Mouse (Mus musculus) embryonic facial prominence, embryonic 11.5 days (tissue): Measurements from ENCODE around the gene Ereg. TPM values are rescaled to one million over a fixed set of nuclear protein-coding genes. Genes with fewer than 3 reads are reported as not detected.

Experiments used
- ATAC-seq: fragments of 200-750 bp; cut with Nextera tagmentation; replicated peaks from 2 replicates; pipeline ENCODE4 v1.8.0; 2017; ENCODE audit warnings: low read depth; ENCODE audit not compliant: insufficient number of reproducible peaks, low FRiP score, low TSS enrichment
- DNase-seq: peaks from one replicate; pipeline ENCODE4 v3.0.0-alpha.2; 2015; ENCODE audit warnings: low spot score
- H3K27ac ChIP-seq: fragments of 300-500 bp; sonication (generic); replicated peaks from 2 replicates; pipeline ENCODE4 v1.5.1; 2014; ENCODE audit warnings: mild to moderate bottlenecking, low read depth, low read length, control low read depth
- H3K27me3 ChIP-seq: fragments of 300-500 bp; sonication (generic); 2 replicates; pipeline ENCODE4 v1.6.1; 2014; ENCODE audit warnings: mild to moderate bottlenecking, low read length, moderate library complexity, mixed read lengths; ENCODE audit not compliant: control insufficient read depth, insufficient read depth
- H3K36me3 ChIP-seq: fragments of 300-500 bp; sonication (generic); replicated peaks from 2 replicates; pipeline ENCODE4 v1.6.1; 2014; ENCODE audit warnings: low read depth, mild to moderate bottlenecking, low read length, moderate library complexity, mixed read lengths; ENCODE audit not compliant: control insufficient read depth, insufficient read depth
- H3K4me1 ChIP-seq: fragments of 300-500 bp; sonication (generic); 2 replicates; pipeline ENCODE4 v1.6.1; 2014; ENCODE audit warnings: low read length, mixed read lengths; ENCODE audit not compliant: control insufficient read depth, insufficient read depth
- H3K4me2 ChIP-seq: fragments of 300-500 bp; sonication (generic); 2 replicates; pipeline ENCODE4 v1.6.1; 2014; ENCODE audit warnings: low read depth, mild to moderate bottlenecking, control low read depth, low read length, moderate library complexity
- H3K4me3 ChIP-seq: fragments of 300-500 bp; sonication (generic); 2 replicates; pipeline ENCODE4 v1.5.1; 2014; ENCODE audit warnings: low read depth, low read length, control low read depth
- H3K9ac ChIP-seq: fragments of 300-500 bp; sonication (generic); replicated peaks from 2 replicates; pipeline ENCODE4 v1.6.1; 2014; ENCODE audit warnings: mild to moderate bottlenecking, control low read depth, low read length
- H3K9me3 ChIP-seq: fragments of 300-500 bp; sonication (generic); replicated peaks from 2 replicates; pipeline ENCODE4 v1.6.1; 2016; ENCODE audit warnings: mild to moderate bottlenecking, low read length, inconsistent platforms, mixed read lengths; ENCODE audit not compliant: control insufficient read depth
- WGBS: fragments of 180-500 bp; shearing (Covaris S2); extraction: QIAGEN DNeasy Blood & Tissue Kit; methylation state at CpG from one replicate; pipeline ENCODE4 v1.1.7; 2014; 5-methylcytosine and 5-hydroxymethylcytosine counted together
- polyA plus RNA-seq: library from polyadenylated mRNA; unstranded; fragments of >200 nt; fragmentation: Nextera tagmentation; extraction: Ambion mirVana; gene quantifications from 2 replicates; pipeline ENCODE4 v1.2.1, GENCODE M21; 2014

Ereg gene
- 0.08 TPM in 1 of 2 replicates, not detected in the other for polyA plus RNA-seq

DNA sequence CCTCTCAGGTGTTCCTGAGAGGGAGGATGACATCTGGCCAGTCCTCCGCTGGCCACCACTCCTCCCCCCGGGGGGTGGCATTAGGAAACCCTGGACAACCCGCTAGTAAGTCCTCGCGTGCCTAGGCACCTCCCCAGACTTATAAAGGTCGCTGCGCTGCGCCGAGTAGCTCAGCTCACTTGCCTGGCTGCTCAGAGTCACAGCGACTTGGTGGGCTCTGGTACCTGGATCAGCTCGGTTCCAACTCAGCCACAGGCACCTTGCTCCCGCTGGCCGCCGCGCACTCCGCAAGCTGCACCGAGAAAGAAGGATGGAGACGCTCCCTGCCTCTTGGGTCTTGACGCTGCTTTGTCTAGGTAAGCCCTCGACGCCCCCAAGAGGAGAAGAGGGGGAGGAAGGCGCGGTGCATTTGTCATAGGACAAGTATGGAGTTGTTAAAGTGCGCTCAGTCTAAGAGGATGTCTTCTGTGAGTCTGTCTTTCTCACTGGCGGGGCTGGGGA lies at the start of gene Ereg:
TSS of gene Ereg (plus strand) at position 173 of the 501 bp plus-strand sequence.
- no peaks in the 10 kb centered on the region for H3K9me3 ChIP-seq
- WGBS = under 1% methylated on average over 25 of the region's 25 CpGs
- H3K4me2 ChIP-seq = peak within 1 kb of the TSS; percentile 51
- peak within 1 kb of the TSS; percentile 24 for H3K4me3 ChIP-seq
- H3K9ac ChIP-seq = peak within 1 kb of the TSS; percentile 19; the same call in 1 of the 2 replicates
- H3K27me3 ChIP-seq = peaks cover 3% of the 10 kb centered on the region
- H3K36me3 ChIP-seq = no peaks in the 10 kb centered on the region
- H3K4me1 ChIP-seq = no peaks in the 10 kb centered on the region
- DNase-seq (peak; percentile 68), ATAC-seq (peak; percentile 75; the same call in 1 of the 2 replicates)
- H3K27ac ChIP-seq = no peak within 1 kb of the TSS

- no peaks in the 10 kb centered on the region for H3K36me3 ChIP-seq
- no peak within 1 kb of the TSS for H3K4me3 ChIP-seq
- H3K27me3 ChIP-seq = no peaks in the 10 kb centered on the region
- 86% methylated on average over 6 of the region's 6 CpGs for WGBS
- H3K27ac ChIP-seq = no peak within 1 kb of the TSS
- ATAC-seq (no peak), DNase-seq (no peak)
- no peaks in the 10 kb centered on the region for H3K4me1 ChIP-seq
- no peak within 1 kb of the TSS for H3K9ac ChIP-seq
- H3K9me3 ChIP-seq = no peaks in the 10 kb centered on the region
- no peak within 1 kb of the TSS for H3K4me2 ChIP-seq
Measured at GRCm38 (mm10) chr5:91027164-91027563, 47.3 kb upstream of the Ereg start, which contains the start of gene Epgn. Gene Epgn (plus strand): TSS chr5:91027464.

GRCm38 (mm10) chr5:91027840-91028239 lies 46.6 kb upstream of the Ereg start:
- Histone ChIP-seq H3K27me3 (no peaks in the 10 kb centered on the region), H3K36me3 (no peaks in the 10 kb centered on the region), H3K27ac (no peak overlapping the region), H3K4me3 (no peak overlapping the region), H3K4me1 (no peaks in the 10 kb centered on the region), H3K9me3 (no peaks in the 10 kb centered on the region), H3K4me2 (no peak overlapping the region), H3K9ac (no peak overlapping the region)
- DNase-seq = no peak
- 74% methylated on average over 1 of the region's 1 CpGs for WGBS
- no peak for ATAC-seq

GRCm38 (mm10) chr5:91030629-91031028 lies 43.8 kb upstream of the Ereg start:
- Histone ChIP-seq H3K27ac (no peak overlapping the region), H3K4me2 (no peak overlapping the region), H3K9ac (no peak overlapping the region), H3K9me3 (no peaks in the 10 kb centered on the region), H3K4me3 (no peak overlapping the region), H3K27me3 (no peaks in the 10 kb centered on the region), H3K4me1 (no peaks in the 10 kb centered on the region), H3K36me3 (no peaks in the 10 kb centered on the region)
- DNase-seq (no peak), ATAC-seq (no peak)
- WGBS = 90% methylated on average over 2 of the region's 2 CpGs

DNA sequence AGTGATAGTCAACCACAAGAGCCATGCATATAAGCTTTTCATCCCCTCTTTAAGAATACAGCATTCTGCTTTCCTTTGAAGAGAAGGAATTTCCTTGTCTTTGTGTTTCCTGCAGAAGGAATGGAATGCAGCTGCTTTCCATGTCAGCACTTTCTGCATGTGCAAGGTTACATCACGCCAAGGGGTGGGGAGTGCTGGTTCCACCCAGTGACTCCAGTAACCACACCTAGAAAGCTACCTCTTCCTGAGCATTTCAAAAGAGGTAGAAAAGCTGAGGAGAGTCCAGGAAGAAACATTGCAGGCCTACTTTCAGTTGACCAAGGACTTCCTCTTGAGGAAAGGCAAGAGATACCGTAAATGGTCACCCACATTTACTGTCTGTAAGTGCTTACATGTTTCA lies 39.1 kb upstream of the Ereg start:
- H3K4me2 ChIP-seq = no peak overlapping the region
- WGBS = 75% methylated on average over 2 of the region's 2 CpGs
- no peak overlapping the region for H3K4me3 ChIP-seq
- H3K36me3 ChIP-seq = no peaks in the 10 kb centered on the region
- DNase-seq (no peak), ATAC-seq (no peak)
- H3K27me3 ChIP-seq = no peaks in the 10 kb centered on the region
- H3K27ac ChIP-seq = no peak overlapping the region
- no peak overlapping the region for H3K9ac ChIP-seq
- H3K9me3 ChIP-seq = no peaks in the 10 kb centered on the region
- no peaks in the 10 kb centered on the region for H3K4me1 ChIP-seq

GRCm38 (mm10) chr5:91036628-91037027 lies 37.8 kb upstream of the Ereg start:
- Histone ChIP-seq H3K27me3 (no peaks in the 10 kb centered on the region), H3K4me2 (no peak overlapping the region), H3K4me3 (no peak overlapping the region), H3K4me1 (no peaks in the 10 kb centered on the region), H3K27ac (no peak overlapping the region), H3K36me3 (no peaks in the 10 kb centered on the region), H3K9me3 (no peaks in the 10 kb centered on the region), H3K9ac (no peak overlapping the region)
- ATAC-seq (no peak), DNase-seq (no peak)
- 88% methylated on average over 4 of the region's 4 CpGs for WGBS

DNA sequence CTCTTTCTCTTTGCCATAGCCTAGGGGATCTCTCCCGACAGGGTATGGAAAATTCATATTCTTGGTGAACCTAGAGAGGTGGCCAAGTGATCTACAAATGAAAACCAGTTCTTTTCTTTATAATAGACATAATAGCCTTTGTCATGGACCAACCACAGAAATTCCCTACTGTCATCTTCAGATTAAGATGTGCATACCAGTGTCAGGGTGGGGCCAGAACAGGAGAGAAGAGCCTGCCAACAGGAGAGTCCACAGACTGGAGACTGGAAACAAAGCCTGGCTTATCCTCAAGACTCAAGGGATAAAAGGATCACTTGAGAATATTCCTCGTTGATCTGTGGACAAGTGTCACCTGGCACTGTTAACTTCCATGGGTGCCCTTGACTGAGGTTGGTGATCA lies 36.7 kb upstream of the Ereg start:
- H3K36me3 ChIP-seq = no peaks in the 10 kb centered on the region
- H3K9me3 ChIP-seq = no peaks in the 10 kb centered on the region
- H3K27ac ChIP-seq = no peak overlapping the region
- H3K27me3 ChIP-seq = no peaks in the 10 kb centered on the region
- H3K4me2 ChIP-seq = no peak overlapping the region
- ATAC-seq (no peak), DNase-seq (no peak)
- H3K9ac ChIP-seq = no peak overlapping the region
- no peaks in the 10 kb centered on the region for H3K4me1 ChIP-seq
- no peak overlapping the region for H3K4me3 ChIP-seq
- 67% methylated on average over 2 of the region's 2 CpGs for WGBS

GRCm38 (mm10) chr5:91038547-91038946 lies 35.9 kb upstream of the Ereg start:
- 24% methylated on average over 2 of the region's 2 CpGs for WGBS
- Histone ChIP-seq H3K4me3 (no peak overlapping the region), H3K36me3 (no peaks in the 10 kb centered on the region), H3K4me2 (no peak overlapping the region), H3K27ac (no peak overlapping the region), H3K9ac (no peak overlapping the region), H3K27me3 (no peaks in the 10 kb centered on the region), H3K4me1 (no peaks in the 10 kb centered on the region), H3K9me3 (no peaks in the 10 kb centered on the region)
- ATAC-seq (no peak), DNase-seq (peak; percentile 38)
